Mouse (Mus musculus) c-Kit-negative CD71-positive TER-119-positive erythroid progenitor cells, embryonic 14.5 days (primary cell): ENCODE results near the gene Vwa7.
"Not testable (repeated sequence)": the region's sequence is repeated elsewhere in the genome, so short reads cannot be mapped to it uniquely, and the experiment has no call there.

Source experiments
- DNase-seq: peaks from one replicate; pipeline ENCODE4 v3.0.0-alpha.2; 2013; ENCODE audit warnings: low read depth, low spot score

The Vwa7 gene

DNA sequence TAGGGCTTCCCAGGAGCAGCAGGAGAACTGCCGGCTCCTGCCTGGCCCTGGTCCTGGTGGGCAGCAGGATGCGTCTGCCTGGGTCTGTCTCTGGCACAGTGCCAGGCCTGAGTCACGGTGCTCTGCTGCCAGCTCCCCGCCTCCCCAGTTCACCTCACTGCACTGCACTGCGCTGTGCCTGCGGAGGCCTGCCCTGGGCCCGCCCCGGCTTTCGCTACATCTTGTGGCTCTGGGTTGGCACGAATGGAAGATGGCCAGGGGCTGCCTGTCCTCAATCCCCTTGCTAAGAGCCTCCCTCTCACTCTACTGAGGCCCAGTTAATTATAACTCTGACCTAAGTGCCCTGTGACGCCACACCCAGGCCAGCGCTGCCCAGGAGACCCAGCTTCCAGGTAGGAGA is at the start of gene Vwa7:
Gene Vwa7, plus strand, starts transcription at position 204 of the 400 bp plus-strand sequence.
- no peak for DNase-seq

- not testable (repeated sequence) for DNase-seq
Measured at GRCm38 (mm10) chr17:34969822-34970221, 46.6 kb upstream of the Vwa7 start, which contains the start of gene Gm20481. TSS of gene Gm20481 (plus strand) at chr17:34969912.

DNA sequence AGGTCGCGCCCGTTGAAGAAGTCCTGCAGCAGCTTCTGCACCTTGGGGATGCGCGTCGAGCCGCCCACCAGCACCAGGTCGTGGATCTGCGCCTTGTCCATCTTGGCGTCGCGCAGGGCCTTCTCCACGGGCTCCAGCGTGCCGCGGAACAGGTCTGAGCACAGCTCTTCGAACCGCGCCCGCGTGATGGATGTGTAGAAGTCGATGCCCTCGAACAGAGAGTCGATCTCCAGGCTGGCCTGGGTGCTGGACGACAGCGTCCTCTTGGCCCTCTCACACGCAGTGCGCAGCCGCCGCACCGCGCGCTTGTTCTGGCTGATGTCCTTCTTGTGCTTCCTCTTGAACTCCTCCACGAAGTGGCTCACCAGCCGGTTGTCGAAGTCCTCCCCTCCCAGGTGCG is 45.5 kb upstream of the Vwa7 start:
- not testable (repeated sequence) for DNase-seq

DNA sequence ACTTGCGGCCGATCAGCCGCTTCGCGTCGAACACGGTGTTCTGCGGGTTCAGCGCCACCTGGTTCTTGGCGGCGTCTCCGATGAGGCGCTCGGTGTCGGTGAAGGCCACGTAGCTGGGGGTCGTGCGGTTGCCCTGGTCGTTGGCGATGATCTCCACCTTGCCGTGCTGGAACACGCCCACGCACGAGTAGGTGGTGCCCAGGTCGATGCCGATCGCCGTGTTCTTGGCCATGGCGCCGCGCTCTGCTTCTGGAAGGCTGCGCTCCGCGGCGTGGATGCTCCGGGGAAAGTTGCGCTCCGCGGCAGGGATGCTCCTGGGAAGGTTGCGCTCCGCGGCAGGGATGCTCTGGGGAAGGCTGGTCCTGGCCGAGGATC is 44.7 kb upstream of the Vwa7 start:
- not testable (repeated sequence) for DNase-seq

GRCm38 (mm10) chr17:34972069-34972749 is 44.2 kb upstream of the Vwa7 start, which contains the start of the genes Hspa1a and Hspa1l:
TSS of gene Hspa1a (minus strand) at chr17:34972156.
TSS of gene Hspa1l (plus strand) at chr17:34972703.
- not testable (repeated sequence) for DNase-seq

DNA sequence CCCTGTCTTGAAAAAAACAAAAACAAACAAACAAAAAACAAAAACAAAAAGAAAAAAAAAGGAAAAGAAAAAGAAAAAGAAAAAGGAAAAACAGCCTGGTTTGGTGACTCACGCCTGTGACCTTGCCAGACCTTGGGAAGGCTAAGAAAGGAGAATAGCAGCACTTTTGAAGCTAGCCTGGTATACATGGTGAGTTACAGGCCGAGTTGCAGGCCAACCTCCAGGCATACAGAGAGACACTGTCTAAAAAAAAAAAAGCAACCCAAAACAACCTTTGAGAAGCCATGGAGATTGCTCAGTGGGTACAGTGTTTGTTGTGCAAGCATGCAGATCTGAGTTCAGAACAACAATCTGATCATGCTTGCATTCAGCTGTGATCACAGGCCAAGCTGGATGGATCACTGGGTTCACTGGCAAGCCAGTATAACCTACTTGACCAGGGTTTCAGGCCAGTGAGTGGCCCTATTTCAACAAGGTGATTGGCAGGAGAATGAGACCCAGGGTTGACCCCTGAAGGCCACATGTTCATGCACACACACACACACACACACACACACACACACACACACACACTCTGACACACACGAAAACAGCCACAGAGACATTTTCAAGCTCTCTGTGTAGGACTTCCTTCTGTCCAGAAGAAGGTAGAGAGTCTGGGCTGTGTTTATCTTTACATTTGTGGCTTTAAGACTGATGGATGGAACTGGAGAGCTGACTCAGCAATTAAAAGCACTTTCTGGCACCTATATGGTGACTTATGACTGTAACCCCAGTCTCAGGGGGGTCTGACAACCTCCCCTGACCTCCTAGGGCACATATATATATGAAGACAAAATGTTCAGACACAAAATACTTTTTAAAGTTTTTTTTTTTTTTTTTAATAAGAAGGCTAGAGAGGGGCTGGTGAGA is 40.5 kb upstream of the Vwa7 start:
- no peak for DNase-seq

- no peak for DNase-seq
Measured at GRCm38 (mm10) chr17:34977000-34977399, 39.4 kb upstream of the Vwa7 start.

GRCm38 (mm10) chr17:34978239-34978638 is 38.1 kb upstream of the Vwa7 start:
- DNase-seq: no peak

DNA sequence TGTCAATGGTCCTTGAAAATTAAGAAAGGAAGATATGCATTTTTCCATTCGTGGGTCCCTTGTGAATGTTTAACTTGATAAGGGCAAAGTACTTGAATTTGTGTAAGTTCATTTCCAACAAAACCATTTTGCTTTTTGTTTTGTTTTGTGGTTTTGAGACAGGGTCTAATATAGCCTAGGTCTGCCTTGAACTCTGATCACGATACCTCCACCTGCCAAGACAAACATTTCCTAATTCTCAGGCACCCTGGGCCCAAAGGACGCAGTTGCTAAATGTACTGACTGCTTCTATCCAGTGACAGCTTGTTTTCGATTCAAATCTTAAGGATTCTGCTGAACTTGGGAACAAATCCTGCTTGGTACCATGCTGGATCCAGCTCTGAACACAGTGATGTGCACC is 36.7 kb upstream of the Vwa7 start:
- DNase-seq: no peak

- DNase-seq: no peak
Measured at GRCm38 (mm10) chr17:34980655-34981054, 35.7 kb upstream of the Vwa7 start.

- peak; percentile 78 for DNase-seq
Measured at GRCm38 (mm10) chr17:34981690-34982180, 34.6 kb upstream of the Vwa7 start, which contains the start of gene Lsm2. TSS of gene Lsm2 (plus strand) at chr17:34981862.

GRCm38 (mm10) chr17:34982328-34982727 is 34.1 kb upstream of the Vwa7 start:
- no peak for DNase-seq

- no peak for DNase-seq
Measured at GRCm38 (mm10) chr17:34984218-34984617, 32.2 kb upstream of the Vwa7 start.

DNA sequence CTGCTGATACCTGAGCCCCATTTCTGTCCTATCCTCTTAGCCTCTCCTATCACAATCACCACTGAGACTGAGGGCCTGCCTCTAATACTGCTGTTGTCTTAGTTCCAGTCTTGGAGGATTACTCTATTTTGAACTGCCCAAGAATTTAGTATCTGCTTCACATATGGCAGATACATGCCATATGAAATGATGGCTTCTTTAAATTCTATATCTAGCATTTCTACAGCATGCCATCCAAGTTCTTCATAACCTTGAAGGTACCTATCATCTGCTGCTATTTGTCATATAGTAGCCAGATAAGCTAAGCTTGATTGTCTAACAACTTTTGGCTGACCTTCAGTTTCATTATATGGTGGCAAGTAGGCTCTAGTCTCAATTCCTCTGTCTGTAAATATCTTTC is 21.6 kb upstream of the Vwa7 start:
- no peak for DNase-seq

GRCm38 (mm10) chr17:34995192-34995591 is 21.2 kb upstream of the Vwa7 start:
- DNase-seq: not testable (repeated sequence)

DNA sequence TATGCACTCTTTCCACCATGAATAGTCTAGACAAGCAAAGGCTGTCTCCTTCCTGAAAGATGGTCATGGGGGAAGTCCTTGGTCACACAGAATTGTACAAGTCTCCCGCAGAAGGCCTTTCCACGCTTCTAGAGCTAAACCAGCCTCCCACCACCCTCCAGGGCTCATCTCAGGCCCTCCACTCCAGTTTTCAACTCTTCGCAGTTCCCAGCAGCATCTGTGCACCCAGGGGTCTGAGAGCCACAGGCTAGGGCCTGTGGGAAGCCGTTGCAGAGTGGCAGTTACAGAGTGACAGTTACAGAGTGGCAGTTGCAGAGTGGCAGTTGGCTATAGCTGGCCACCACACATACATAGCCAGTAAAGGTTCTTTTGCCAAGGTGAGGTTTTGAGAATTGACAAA is 20.5 kb upstream of the Vwa7 start:
- DNase-seq: not testable (repeated sequence)

DNA sequence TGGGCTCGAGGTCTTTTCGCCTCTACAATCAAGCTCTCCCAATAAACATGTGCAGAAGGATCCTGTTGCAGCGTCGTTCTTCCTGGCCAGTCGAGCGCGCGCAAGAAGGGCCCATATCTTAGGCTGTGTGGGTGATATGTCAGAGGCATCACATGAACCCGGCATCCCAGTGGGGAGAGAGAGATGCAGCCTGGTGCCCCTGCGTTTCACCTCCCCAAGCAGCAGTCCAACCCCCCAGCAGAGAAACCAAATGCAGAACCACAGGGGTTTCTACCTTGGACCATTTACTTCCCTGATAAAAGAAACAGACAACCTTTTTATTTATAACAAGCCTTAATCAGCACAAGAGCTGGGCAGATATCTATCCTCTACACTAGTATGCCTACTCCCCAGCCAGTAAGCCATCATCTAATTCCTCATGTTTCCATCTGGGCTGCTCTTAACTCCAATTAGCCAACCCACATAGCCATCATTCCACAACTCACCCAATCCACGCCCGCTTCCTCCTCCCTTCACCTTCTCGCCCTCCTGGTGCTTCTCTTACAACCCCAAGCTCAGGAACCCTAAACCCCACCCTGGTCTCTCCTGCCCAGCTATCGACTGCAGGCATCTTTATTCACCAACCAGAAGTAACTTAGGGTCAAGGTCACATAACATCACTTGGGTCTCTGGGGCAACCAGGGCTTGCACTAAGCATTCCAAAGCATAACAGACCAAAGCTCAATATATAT is 19.8 kb upstream of the Vwa7 start:
- no peak for DNase-seq

DNA sequence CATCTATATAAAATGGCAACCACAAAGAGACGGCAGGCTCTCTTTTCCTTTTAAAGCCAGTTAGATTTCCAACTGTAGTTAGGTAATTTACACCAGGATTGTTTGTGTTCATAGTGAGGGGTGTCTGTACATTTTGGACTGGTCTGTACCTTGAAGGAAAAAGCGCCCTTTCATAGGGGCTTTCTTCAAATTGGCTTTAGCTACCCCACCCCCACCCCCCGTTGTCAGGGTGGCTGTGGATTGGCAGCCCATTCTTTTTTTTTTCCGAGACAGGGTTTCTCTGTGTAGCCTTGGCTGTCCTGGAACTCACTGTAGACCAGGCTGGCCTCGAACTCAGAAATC is 19.3 kb upstream of the Vwa7 start:
- no peak for DNase-seq

- DNase-seq: no peak
Measured at GRCm38 (mm10) chr17:34998526-34999430, 17.6 kb upstream of the Vwa7 start.

DNA sequence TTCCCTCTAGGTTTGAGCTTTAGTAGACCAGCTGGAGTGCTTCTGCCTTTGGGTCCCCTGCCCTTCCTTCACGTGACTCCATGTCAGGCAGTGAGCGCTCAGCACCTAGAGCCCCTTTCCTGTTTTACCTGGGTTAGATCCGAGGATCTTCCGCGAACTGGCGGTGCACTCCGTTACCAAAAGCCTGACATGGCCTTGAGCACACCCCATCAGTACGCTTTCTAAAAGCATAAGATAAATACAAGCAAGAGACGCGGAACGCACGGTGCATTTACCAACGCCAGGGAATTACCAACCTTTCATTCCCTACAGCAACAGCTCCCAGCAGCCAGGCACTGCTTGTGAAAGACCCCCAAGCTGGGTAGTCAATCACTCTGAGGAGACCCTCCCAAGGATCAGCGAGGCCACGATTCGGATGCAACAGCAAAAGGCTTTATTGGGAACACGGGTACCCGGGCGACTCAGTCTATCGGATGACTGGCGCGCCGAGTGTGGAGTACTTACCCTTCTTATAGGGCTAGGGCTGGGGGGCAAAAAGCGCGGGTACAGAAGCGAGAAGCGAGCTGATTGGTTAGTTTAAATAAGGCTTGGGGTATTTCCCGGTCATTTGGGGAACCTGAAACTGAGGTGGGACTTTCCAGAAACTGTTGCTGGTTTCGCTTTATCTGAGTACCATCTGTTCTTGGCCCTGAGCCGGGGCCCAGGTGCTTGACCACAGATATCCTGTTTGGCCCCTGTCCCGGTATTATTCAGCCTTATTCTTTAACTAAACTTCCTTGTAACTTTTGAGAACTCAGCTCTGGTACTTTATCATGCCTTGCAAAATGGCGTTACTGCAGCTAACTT is 16.3 kb upstream of the Vwa7 start:
- not testable (repeated sequence) for DNase-seq
